Mouse (Mus musculus): ENCODE data around the gene Coro1b.
"Not testable (repeated sequence)": the region's sequence is repeated elsewhere in the genome, so short reads cannot be mapped to it uniquely, and the experiment has no call there.

Gene Coro1b

DNA sequence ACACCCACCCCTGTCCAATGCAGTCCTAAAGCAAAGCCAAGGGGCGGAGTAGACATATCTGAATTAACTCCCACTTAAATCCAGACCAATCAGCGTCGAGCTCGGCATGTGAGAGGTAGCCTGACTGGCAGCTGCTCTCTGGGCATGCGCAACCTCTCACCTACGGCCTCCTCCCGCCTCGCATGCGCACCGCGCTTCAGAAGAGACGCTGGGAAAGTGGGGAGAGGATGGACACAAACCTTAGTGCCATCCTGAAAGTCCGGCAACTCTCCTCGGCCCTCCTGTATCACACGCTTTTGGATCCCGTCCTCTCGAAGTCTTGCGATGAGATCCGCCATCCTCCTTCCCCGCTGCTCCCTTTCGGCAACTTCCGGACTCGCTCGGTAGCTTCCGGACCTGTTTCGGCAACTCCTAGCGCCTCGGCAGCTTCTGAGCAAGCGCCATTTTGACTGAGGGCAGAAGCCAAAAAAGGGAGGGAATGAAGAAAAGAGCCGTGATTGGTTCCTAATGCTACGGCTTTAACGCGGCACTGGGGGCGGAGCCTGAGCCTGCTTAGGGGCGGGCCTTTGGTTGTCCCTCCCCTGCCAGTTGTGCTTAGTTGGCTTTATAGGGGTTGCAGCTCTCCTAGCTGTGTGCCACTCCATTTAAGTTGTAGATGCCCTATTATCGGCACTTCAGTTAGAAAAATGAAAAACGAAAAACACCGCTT is 27.2 kb upstream of the Coro1b start:
- DNase-seq: peak; percentile 97 to 99

DNA sequence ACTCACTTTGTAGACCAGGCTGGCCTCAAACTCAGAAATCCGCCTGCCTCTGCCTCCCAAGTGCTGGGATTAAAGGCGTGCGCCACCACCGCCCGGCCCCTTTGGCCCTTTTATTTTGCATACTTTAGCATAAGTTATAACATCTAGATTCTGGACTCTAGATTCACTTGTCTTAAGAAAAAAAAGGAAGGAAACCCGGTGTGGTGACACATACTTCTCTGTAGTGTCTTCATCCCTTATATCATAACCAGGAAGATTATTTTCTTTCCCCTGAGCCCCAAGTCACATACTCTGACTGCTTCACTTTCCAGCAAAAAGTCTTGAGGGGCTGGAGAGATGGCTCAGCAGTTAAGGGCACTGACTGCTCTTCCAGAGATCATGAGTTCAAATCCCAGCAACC is 26.5 kb upstream of the Coro1b start:
- not testable (repeated sequence) for DNase-seq

DNA sequence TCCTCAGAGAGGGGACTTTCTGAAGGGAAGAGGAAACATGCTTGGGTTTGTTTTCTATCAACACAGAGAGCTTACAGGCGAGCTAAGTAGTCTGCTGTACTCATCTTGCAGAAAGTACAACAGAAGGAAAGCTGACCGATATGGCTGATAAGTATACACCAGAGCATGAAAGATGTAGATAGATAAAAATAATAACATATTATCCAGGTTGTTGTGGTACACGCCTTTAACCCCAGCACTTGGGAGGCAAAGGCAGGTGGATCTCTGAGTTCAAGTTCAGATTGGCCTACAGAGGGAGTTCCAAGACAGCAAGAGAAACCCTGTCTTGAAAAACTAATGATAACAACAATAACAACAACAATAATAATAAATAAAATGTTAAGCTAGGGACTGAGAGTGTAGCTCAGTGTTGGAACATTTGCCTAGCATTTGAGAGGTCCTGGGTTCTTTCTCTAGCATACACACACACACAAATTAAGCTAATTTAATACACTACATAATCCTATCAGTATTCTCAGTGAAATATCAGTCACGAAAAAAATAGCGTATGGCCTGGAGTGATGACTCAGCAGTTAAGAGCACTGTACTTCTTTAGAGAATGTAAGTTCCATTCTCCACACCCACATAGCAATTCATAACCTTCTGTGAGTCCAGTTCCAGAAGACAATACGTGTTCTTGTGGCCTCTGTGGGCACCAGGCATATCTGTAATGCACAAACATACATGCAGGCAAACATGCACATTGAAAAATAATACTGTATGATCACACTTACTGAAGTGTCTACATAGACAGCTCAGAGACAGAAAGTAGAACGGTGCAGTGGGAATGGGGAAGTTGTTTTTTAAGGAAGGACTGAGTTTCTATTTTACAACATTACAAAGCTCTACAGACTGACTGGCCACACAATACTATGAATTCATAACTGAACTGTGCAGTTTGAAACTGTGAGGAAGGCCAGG is 25.7 kb upstream of the Coro1b start:
- no peak for DNase-seq

DNA sequence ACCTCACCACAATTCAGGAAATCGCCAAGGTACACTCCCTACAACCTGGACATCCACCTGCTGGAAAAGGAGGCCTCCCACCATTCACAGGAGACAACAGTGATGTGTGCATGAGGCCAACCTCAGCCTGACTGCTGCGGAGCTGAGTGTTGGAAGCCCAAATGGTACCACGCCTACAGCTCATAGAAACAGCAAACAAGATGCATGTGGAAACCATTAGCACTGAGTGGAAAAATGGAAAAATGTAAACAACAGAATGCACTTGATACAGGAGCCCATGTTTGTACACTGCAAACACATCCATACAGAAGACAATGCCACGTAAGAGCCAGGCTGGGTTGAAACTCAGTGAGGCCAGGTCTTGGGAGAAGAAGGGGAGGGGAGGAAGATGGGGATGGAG is 24.0 kb upstream of the Coro1b start:
- no peak for DNase-seq

DNA sequence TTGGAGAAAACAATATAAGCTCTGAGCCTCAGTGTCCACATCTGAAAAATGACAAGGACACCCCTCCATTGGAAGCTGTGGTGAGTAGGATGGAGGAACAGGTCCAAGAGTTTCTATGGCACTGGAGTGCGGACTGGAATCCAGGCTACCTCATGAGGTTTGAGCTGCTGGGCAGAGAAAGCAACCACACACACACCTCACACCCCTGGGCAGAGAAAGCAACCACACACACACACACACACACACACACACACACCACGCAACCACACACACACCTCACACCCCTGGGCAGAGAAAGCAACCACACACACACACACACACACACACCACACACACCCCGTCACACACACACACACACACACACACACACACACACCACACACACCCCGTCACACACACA is 23.2 kb upstream of the Coro1b start:
- DNase-seq: peak in 1 of 2 experiments; percentile 35

DNA sequence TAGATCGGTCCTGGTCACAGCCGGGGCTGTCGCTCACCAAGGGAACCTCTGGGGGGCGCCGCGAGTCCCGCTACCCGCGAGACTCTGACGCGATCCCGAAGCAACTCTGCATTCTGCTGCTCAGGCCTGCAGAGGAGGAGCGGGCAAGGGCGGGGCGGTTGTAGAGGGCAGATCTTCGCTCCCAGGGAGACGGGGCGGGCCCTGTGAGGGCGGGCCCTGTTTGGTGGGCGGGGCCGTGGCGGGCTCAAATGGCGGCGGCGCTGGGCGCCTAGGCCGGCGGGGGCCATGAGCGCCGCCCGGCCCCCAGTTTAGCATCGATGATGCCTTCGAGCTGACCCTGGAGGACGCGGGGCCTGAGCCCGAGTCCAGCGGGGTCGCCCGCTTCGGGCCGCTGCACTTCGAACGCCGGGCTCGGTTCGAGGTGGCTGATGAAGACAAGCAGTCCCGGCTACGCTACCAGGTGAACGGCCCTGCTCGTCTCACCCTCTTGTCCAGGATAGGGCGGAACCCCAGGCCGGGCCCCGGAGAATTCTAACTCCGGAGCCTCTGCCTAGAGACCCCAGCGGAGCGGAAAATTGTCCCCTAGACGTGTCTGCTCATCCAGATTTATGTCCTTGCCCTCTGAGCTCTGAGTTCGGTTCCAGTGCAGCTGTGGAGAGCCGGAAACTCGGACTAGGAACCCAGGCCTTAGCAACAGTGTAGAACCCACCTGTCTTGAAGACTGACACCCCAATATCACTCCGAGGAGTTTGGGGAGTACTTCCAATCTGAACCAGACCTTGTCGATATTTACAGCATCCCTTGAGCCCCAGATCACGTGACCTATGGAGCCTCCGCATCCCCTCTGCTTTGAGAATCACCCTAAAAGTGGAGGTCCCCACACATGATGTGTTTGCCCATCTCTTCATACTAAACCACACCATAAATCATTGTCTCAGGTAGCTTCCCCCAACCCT is 22.4 kb upstream of the Coro1b start, which contains the start of gene Aip:
Aip (minus strand) TSS at position 118 of the 956 bp plus-strand sequence.
- DNase-seq: peak; percentile 99

DNA sequence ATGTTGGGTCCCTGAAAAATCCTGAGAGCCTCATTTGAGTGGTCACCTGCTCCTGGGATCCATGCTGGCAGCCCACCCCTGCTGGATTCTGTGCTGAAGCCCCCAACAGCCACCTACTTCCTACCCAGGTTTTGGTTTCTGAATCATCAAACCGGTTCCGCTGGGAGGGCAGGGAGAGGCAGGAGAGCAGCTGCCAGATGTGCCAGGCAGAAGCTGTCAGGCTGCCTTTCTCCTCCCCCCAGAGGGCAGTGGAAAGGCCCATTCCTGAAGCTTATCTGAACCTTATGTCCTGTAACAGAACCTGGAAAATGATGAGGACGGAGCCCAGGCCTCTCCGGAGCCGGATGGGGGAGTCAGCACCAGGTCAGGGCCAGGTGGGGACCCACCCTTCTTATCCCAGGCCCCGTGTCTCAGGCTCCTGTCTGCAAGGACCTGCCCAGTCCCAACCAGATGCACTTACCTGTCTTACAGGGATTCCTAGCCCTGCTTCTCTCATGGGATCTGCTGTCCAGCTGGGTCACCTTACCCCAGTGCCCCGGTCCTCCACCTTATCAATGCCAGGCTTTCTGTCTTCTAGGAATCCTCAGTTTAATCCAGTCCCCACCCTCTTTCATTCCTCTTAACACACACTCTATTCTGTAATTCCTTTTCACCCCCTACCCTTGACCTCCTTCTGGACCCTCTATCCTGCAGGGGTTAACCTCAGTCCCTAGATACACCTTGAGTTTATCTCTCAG is 21.5 kb upstream of the Coro1b start:
- no peak for DNase-seq

DNA sequence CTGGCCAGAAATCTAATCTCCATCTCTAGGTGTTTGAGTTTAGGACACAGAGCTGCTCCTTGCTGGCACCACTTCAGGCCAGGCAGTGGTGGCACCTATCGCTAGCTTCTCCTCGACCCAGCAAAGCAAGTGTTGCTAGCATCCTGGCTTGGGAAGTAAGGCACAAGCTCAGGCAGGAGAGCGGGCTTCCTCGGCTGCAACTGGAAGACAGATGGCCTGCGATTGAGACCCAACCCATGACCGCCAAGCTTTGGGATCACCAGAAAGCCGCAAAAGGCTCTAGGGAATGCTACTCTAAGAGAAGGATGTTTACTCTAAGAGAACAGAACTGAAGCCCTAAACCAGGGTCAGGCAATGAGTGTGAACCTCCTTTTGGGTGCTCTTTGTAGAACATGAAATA is 19.0 kb upstream of the Coro1b start:
- DNase-seq: no peak

DNA sequence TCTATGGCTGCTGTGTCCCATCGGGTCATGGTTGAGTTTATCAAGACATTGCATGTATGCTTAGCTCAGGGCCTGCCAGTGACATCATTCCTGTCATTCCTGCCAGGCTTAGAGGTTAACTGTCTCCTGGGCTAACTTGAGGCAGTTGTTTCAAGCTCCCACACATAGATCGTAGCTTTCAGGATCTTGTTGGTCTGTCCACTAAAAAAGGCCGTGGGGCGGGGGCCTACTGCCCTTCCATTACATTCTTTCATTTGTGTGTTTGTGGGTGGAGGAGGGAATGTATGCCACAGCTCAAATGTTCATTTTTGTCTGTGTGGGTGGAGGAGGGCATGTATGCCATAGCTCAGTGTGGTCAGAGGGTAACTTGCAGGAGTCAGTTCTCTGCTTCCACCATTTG is 18.3 kb upstream of the Coro1b start:
- no peak for DNase-seq

DNA sequence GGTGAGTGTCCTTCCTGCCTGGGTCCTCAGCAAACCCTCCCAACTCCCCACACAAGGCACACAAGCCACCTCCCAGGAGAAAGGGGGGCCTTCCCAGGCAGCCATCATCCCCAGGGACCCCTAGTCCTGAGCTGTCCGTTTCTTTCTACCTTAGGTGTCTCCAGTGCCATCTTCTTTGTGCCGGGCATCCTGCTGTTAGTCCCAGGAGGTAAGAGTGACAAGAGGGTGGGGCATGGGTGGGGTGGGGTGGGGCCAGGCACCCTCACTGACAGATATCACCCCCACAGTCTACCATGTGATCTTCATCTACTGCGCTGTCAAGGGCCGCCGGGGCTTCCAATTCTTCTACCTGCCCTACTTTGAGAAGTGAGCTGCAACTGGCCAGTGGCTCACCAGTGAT is 17.3 kb upstream of the Coro1b start:
- DNase-seq: no peak

DNA sequence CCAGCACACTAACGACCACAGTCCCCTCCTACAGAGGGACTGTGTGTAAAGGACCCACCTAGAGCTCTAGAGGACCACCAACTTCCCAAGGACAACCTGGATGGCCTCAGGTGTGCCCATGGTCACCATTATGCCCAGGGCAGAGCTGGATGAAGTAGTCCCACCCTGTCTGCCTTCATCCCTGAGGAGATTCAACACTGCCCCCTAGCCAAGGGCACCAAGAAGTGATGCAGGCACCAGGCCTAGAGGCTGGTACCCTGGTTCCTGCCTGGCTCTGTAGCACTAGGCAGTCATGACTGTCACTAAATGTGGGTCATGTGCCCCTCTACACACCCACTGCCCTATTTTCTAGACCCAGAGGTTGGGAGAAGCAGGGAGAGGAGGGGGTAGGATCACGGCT is 16.7 kb upstream of the Coro1b start:
- no peak for DNase-seq

DNA sequence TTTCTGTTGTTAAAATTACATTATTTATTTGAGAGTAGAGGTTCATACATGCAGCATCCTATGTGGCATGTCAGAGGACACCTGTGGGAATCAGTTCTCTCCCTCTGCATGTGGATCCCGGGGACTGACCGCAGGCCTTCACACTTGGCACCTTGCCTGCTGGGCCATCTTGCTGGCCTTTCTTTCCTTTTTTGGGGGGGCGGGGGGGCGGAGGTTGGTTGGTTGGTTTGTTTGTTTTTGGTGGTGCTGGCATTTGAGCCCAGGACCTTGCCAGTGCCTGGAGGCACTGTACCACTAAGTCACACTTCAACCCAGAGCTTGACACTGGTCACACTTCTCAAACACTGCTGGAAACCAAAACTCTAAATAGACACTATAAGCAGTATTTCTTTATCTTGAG is 14.1 kb upstream of the Coro1b start:
- DNase-seq: no peak

DNA sequence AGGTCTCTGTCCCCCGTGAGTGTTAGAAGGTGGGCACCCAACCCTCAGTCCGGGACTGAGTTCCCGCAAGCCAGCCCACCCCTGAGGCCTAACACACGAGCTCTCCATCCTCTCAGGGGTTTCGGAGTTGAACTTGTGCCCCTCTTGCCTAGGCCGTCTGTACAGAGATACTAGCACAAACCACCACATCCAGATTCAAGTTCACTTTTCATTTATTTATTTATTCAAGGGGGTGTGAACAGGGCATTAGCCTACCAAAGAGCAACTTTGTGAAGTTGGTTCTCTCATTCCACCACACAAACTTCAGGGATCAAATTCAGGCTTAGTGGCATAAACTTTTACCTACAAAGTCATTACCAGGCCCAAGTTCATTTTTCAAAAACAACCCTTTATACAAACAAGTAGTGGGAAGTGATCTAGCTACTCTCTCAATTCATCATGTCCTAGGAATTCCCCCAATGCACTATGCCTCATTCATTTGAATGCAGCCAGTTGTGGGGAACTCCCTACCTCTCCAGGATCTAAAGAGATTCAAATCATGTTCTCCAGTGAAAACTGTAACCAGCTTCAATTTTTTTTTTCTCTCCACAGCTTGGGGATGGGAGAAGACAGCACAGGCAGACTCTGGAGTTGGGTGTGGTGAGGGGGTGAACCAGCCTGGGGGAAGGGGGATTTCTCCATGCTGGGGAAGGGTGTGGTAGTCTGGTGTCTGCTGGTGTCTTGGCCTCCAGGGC is 13.0 kb upstream of the Coro1b start:
- DNase-seq: not testable (repeated sequence)

DNA sequence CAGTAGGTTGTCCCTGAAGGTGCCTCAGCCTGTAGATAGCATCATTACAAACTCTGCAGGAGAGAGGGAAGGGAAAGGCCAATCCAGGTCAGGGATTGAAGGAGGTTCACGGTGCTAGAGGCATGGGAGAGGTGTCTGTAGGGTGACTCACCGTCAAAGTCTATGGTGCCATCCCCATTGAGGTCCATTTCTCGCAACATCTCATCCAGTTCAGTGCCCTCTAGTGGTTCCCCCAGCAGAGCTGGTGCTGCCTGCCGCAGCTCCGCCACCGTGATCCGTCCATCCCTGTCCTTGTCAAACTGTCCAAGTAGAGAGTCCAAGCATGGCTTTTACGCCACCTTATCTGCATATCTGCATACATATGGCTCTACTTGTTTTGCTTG is 12.5 kb upstream of the Coro1b start:
- DNase-seq: not testable (repeated sequence)

DNA sequence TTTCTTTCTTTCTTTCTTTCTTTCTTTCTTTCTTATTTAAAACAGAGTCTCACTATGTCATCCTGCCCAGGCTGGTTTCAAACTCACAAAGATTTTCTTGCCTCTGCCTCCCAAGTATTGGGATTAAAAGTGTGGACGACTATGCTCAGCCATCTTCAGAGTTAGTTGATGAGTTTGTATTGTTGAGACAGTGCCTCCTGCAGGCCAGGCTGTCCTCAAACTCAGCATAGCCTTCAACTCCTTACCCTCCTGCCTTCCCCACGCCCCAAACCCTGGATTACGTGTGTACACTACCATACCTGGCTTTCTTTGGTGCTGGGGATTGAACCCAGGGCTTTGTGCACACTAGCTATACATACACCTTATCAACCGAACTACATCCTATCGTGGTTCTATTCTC is 12.0 kb upstream of the Coro1b start:
- no peak for DNase-seq

DNA sequence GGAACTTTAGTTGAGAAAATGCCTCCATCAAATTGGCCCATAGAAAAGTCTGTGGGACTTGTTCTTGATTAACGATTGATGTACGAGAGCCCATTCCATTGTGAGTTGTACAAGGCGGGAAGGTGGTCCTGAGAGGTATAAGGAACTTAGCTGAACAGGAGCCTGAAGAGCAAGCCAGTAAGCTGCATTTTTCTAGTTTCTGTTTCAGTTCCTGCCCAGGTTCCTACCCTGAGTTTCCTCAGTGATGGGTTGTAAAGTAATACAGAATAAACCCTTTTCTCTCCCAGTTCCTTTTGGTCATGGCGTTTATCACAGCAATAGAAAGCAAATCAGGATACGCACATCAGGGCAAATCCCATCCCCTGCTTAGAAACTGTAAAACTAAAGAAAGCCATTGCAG is 10.5 kb upstream of the Coro1b start:
- DNase-seq: no peak

DNA sequence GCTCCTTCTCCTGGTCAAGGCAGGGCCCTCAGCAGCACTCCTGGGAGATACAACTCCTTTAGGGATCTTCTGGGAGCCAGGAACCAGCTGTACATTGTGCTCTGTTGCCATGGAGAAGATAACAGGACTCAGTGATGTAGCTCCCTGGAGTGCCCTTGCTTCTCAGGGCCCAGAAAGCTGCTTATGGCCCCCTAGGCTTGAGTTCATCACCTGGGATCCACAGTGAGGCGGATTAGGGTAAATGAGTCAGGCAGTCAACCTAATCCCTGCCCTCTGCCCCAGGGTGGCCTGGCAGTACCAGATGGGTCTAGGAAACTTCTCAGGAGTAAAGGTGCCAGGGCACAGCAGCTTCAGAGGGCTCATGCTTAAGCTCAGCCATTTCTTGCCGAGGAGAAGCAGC is 9.0 kb upstream of the Coro1b start, which contains the start of gene Gpr152:
Gpr152 (plus strand) TSS at position 342 of the 400 bp plus-strand sequence.
- no peak for DNase-seq

DNA sequence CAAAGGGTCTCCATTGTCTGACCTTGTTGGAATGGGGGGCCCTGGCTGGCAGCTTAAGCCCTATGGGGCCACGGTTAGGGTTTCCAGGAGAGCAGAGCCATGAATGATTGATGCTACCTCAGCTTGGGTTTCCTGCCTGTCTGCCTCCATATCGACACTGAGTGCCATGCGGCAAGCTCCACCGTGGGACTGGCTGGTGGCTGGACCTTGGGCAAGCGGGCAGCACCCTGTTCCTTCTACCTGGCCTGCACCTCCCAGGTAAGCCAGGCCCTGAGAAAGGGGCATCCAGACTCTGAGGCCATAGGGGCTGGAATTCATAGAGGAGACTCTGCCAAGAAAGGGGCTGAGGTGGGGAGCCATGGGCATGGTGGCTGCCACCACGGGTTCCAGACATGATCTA is 8.3 kb upstream of the Coro1b start:
- no peak for DNase-seq

DNA sequence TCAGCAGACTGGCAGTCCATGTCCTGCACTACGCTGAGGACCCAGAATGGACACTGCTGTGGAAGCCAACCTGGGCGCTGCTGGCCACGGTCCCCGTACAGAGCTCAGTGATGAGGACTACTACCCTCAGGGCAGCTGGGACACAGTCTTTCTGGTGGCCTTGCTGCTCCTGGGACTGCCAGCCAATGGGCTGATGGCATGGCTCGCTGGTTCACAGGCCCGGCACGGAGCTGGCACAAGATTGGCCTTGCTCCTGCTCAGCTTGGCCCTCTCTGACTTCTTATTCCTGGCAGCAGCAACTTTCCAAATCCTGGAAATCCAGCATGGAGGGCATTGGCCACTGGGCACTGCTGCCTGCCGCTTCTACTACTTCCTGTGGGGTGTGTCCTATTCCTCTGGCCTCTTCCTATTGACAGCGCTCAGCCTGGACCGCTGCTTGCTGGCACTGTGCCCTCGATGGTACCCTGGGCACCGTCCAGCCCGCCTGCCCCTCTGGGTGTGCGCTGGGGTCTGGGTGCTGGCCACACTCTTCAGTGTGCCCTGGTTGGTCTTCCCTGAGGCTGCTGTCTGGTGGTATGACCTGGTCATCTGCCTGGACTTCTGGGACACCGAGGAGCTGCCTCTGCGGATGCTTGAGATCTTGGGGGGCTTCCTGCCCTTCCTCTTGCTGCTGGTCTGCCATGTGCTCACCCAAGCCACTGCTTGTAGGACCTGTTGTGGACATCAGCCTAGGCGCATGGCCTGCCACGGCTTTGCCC is 5.8 kb upstream of the Coro1b start:
- DNase-seq: peak in 1 of 2 experiments; percentile 44

DNA sequence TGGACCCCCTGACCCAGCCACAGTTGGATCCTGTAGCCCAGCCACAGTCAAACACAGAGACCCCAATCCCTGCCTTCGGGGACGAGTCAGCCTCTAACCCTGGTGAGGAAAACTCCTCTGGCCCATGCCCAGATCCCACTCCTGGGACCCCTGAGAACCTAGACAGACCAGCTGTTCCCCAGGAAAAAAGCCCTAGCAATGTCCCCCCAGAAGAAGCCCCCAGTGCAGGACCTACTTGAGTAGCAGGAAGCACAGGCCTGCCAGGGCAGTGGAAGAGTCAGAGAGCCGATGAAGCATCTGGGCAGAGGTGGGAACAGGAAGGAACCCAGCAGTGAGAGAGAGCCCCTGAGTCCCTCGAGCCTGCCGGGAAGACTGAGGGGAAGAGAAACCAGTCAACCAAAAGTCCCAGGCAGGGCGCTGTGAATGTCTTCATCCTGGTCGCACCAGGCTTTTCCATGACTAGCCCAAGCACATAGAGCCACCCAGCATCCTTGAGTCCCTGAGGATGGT is 4.6 kb upstream of the Coro1b start, which contains the start of gene Cabp4:
Cabp4 (minus strand) TSS at position 275 of the 510 bp plus-strand sequence.
- no peak for DNase-seq

All from lung, postnatal 4 days (tissue).